In the genomic region with DNA sequence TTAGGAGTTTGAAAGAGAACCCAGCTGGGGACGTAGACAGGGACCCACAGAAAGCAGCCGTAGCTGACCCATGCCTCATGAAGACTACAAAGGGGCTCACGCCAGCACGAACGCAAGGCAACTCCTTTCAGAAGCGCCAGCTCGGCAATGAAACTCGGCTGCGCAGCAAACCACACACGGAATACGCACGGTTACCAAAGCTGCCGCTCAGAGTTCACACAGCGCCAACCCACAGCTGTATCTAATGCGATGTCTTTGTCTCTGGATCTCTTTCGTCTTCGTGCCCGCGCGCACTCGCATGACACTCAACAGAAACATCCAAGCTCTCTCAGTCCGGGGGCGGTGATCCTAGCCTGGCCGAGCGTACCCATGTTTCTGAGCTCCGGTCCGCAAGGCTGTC, we compare ENCODE assay signal across 8 mouse cellular contexts. TPM values are rescaled to one million over a fixed set of nuclear protein-coding genes. Genes with fewer than 3 reads are reported as not detected.
DNase-seq lines count a peak whose midpoint lies in the region; ATAC-seq and TF ChIP-seq lines count a peak whose summit lies in the region.

No protein-coding gene starts in this region.

- H3K9me3 ChIP-seq in kidney, embryonic 15.5 days (replicated peaks) = no peaks in the 10 kb centered on the region
- no peaks in the 10 kb centered on the region for H3K9me3 ChIP-seq in hindbrain, embryonic 10.5 days
- H3K9me3 ChIP-seq in midbrain, embryonic 16.5 days (replicated peaks; ENCODE audit: control insufficient read depth, low read length, poor library complexity, severe bottlenecking) = no peaks in the 10 kb centered on the region

- H3K27ac ChIP-seq in kidney, embryonic 15.5 days = no peak overlapping the region
- H3K27ac ChIP-seq in kidney, adult 2 months (ENCODE audit: insufficient read depth, low read depth, low read length) = no peak overlapping the region
- peak overlapping the region; percentile 74 for H3K27ac ChIP-seq in hindbrain, embryonic 10.5 days
- peak overlapping the region; percentile 91 for H3K27ac ChIP-seq in midbrain, embryonic 16.5 days (ENCODE audit: low read length)

- intact Hi-C loops in left cerebral cortex, postnatal 25 days (cut with DNase I) = loop anchor here (5.0 to 10.0 kb wide), 3 partner anchors 47 to 1755 kb away; a partner anchor contains a TSS

- WGBS in kidney, embryonic 15.5 days = 2% methylated on average over 27 of the region's 27 CpGs
- WGBS in kidney, adult 2 months = 2% methylated on average over 27 of the region's 27 CpGs
- WGBS in hindbrain, embryonic 10.5 days = under 1% methylated on average over 27 of the region's 27 CpGs
- under 1% methylated on average over 27 of the region's 27 CpGs for WGBS in midbrain, embryonic 16.5 days

- H3K36me3 ChIP-seq in kidney, embryonic 15.5 days = no peaks in the 10 kb centered on the region
- H3K36me3 ChIP-seq in kidney, adult 2 months (ENCODE audit: control insufficient read depth, insufficient read depth, low read length) = no peaks in the 10 kb centered on the region
- no peaks in the 10 kb centered on the region for H3K36me3 ChIP-seq in hindbrain, embryonic 10.5 days
- H3K36me3 ChIP-seq in midbrain, embryonic 16.5 days (ENCODE audit: control insufficient read depth, insufficient read depth, low read length) = no peaks in the 10 kb centered on the region

- peak overlapping the region; percentile 58 for H3K4me2 ChIP-seq in kidney, embryonic 15.5 days
- peak overlapping the region; percentile 62 for H3K4me2 ChIP-seq in midbrain, embryonic 16.5 days (ENCODE audit: low read length)

- peaks cover 60% of the 10 kb centered on the region for H3K4me1 ChIP-seq in kidney, embryonic 15.5 days
- no peaks in the 10 kb centered on the region for H3K4me1 ChIP-seq in kidney, adult 2 months (ENCODE audit: control insufficient read depth, insufficient read depth, low read length)
- H3K4me1 ChIP-seq in hindbrain, embryonic 10.5 days (replicated peaks) = peaks cover 55% of the 10 kb centered on the region
- peaks cover 3% of the 10 kb centered on the region; the same call in 1 of the 2 replicates for H3K4me1 ChIP-seq in midbrain, embryonic 16.5 days (ENCODE audit: control insufficient read depth, insufficient read depth, low read length)

- peaks cover 96% of the 10 kb centered on the region for H3K27me3 ChIP-seq in kidney, embryonic 15.5 days
- H3K27me3 ChIP-seq in kidney, adult 2 months (replicated peaks; ENCODE audit: control insufficient read depth, insufficient read depth, low read length) = peaks cover 2% of the 10 kb centered on the region
- H3K27me3 ChIP-seq in hindbrain, embryonic 10.5 days (ENCODE audit: insufficient read depth, poor library complexity, severe bottlenecking) = peaks cover 100% of the 10 kb centered on the region
- peaks cover 22% of the 10 kb centered on the region for H3K27me3 ChIP-seq in midbrain, embryonic 16.5 days (ENCODE audit: control insufficient read depth, insufficient read depth, low read depth, low read length)

- peak overlapping the region; percentile 33 for H3K4me3 ChIP-seq in kidney, embryonic 15.5 days (replicated peaks)
- H3K4me3 ChIP-seq in kidney, adult 2 months (ENCODE audit: insufficient read depth, low read depth, low read length) = no peak overlapping the region
- peak overlapping the region; percentile 47 for H3K4me3 ChIP-seq in hindbrain, embryonic 10.5 days
- peak overlapping the region; percentile 53 for H3K4me3 ChIP-seq in midbrain, embryonic 16.5 days (ENCODE audit: low read depth, low read length)

- no peak for ATAC-seq in kidney, embryonic 15.5 days (replicated peaks; ENCODE audit: low FRiP score)
- ATAC-seq in midbrain, embryonic 16.5 days = no peak
- ATAC-seq in granulocyte monocyte progenitor cell, adult 5-6 weeks (replicated peaks; ENCODE audit: poor library complexity, severe bottlenecking) = no peak

- TF ChIP-seq POLR2A in kidney, adult 2 months (IDR thresholded peaks at IDR 0.05; ENCODE audit: low read depth, low read length) = no peak
- TF ChIP-seq POLR2A in brain, embryonic 14.5 days (IDR thresholded peaks at IDR 0.05; ENCODE audit: borderline replicate concordance, extremely low read depth, insufficient read depth, insufficient read length, poor library complexity, severe bottlenecking) = no peak

- H3K9ac ChIP-seq in kidney, embryonic 15.5 days = no peak overlapping the region
- peak overlapping the region; percentile 77 for H3K9ac ChIP-seq in midbrain, embryonic 16.5 days (ENCODE audit: low read depth, low read length)

- no peak for DNase-seq in kidney, adult 2 months
- DNase-seq in brain, embryonic 14.5 days (ENCODE audit: low read depth) = peak; percentile 72
- peak; percentile 52 for DNase-seq in hindbrain, embryonic 10.5 days (ENCODE audit: low spot score)
- no peak for DNase-seq in urinary bladder, postnatal 4 days (ENCODE audit: low spot score in 2 of 2)
- DNase-seq in left cerebral cortex, postnatal 25 days (ENCODE audit: low spot score in 2 of 2) = no peak

- TF ChIP-seq CTCF in kidney, adult 2 months (conservative IDR thresholded peaks at IDR 0.05; ENCODE audit: insufficient read depth, insufficient read length, low read depth, low read length) = no peak
- no peak for TF ChIP-seq CTCF in brain, embryonic 14.5 days (IDR thresholded peaks at IDR 0.05; ENCODE audit: borderline replicate concordance, extremely low read depth, insufficient read depth, insufficient read length)

RNA-seq across cellular contexts. Expression of a gene that starts 0.9 kb away (rescaled TPM):
- 0.12 and 0.14 TPM in 2 replicates for polyA plus RNA-seq in kidney, embryonic 15.5 days (2015; fragmentation: Nextera tagmentation; extraction: Ambion mirVana)
- polyA plus RNA-seq in kidney, adult 2 months (2012; rRNA removed) = not detected in 2 replicates
- polyA plus RNA-seq in brain, embryonic 14.5 days (2012; rRNA removed) = 78.4 and 93.9 TPM in 2 replicates
- polyA plus RNA-seq in hindbrain, embryonic 10.5 days (2016; fragmentation: Nextera tagmentation; extraction: Ambion mirVana) = 0.35 and 1.4 TPM in 2 replicates
- polyA plus RNA-seq in midbrain, embryonic 16.5 days (2015; fragmentation: Nextera tagmentation; extraction: Ambion mirVana) = 8.2 and 8.6 TPM in 2 replicates
- total RNA-seq in left cerebral cortex, postnatal 25 days (2021) = 100 to 1,000 TPM in 1 of 2 experiments, 10 to 100 TPM in 1; 81.8 to 112 TPM
- total RNA-seq in granulocyte monocyte progenitor cell, adult 5-6 weeks (2014; fragmentation: Nextera tagmentation) = not detected in 2 replicates
- total RNA-seq in granulocyte monocyte progenitor cell, adult 5-6 weeks (2017) = not detected in 2 replicates

RNA-seq across cellular contexts. Expression of a gene that starts 15.0 kb away (rescaled TPM):
- 10.9 and 12.3 TPM in 2 replicates for polyA plus RNA-seq in kidney, embryonic 15.5 days (2015; fragmentation: Nextera tagmentation; extraction: Ambion mirVana)
- polyA plus RNA-seq in kidney, adult 2 months (2012; rRNA removed) = 6.2 and 6.4 TPM in 2 replicates
- 11.9 and 14.0 TPM in 2 replicates for polyA plus RNA-seq in brain, embryonic 14.5 days (2012; rRNA removed)
- 14.7 and 16.4 TPM in 2 replicates for polyA plus RNA-seq in hindbrain, embryonic 10.5 days (2016; fragmentation: Nextera tagmentation; extraction: Ambion mirVana)
- polyA plus RNA-seq in midbrain, embryonic 16.5 days (2015; fragmentation: Nextera tagmentation; extraction: Ambion mirVana) = 8.9 and 9.5 TPM in 2 replicates
- total RNA-seq in left cerebral cortex, postnatal 25 days (2021) = 1 to 10 TPM; 7.3 to 9.6 TPM
- 15.6 and 18.5 TPM in 2 replicates for total RNA-seq in granulocyte monocyte progenitor cell, adult 5-6 weeks (2014; fragmentation: Nextera tagmentation)
- 15.8 and 21.6 TPM in 2 replicates for total RNA-seq in granulocyte monocyte progenitor cell, adult 5-6 weeks (2017)

RNA-seq across cellular contexts. Expression of a gene that starts 55.5 kb away (rescaled TPM):
- polyA plus RNA-seq in kidney, embryonic 15.5 days (2015; fragmentation: Nextera tagmentation; extraction: Ambion mirVana) = 14.9 and 15.3 TPM in 2 replicates
- polyA plus RNA-seq in kidney, adult 2 months (2012; rRNA removed) = 20.1 and 22.2 TPM in 2 replicates
- 3.2 and 6.4 TPM in 2 replicates for polyA plus RNA-seq in brain, embryonic 14.5 days (2012; rRNA removed)
- polyA plus RNA-seq in hindbrain, embryonic 10.5 days (2016; fragmentation: Nextera tagmentation; extraction: Ambion mirVana) = 3.0 and 3.5 TPM in 2 replicates
- 22.0 and 27.7 TPM in 2 replicates for polyA plus RNA-seq in midbrain, embryonic 16.5 days (2015; fragmentation: Nextera tagmentation; extraction: Ambion mirVana)
- 100 to 1,000 TPM; 119 to 132 TPM for total RNA-seq in left cerebral cortex, postnatal 25 days (2021)
- 0.21 TPM in 1 of 2 replicates, not detected in the other for total RNA-seq in granulocyte monocyte progenitor cell, adult 5-6 weeks (2014; fragmentation: Nextera tagmentation)
- 0.31 TPM in 1 of 2 replicates, not detected in the other for total RNA-seq in granulocyte monocyte progenitor cell, adult 5-6 weeks (2017)

Comparison
In these comparisons a context has a peak if more than half of its experiments do, and no peak if none do; other contexts are left out.
1. H3K27ac ChIP-seq: peak in hindbrain, embryonic 10.5 days (single experiment) and midbrain, embryonic 16.5 days (single experiment); none in kidney, embryonic 15.5 days (single experiment) and kidney, adult 2 months (single experiment).
2. DNase-seq: peak in brain, embryonic 14.5 days (single experiment) and hindbrain, embryonic 10.5 days (single experiment); none in kidney, adult 2 months (single experiment), urinary bladder, postnatal 4 days (0 of 2) and left cerebral cortex, postnatal 25 days (0 of 2).